Mouse (Mus musculus) forebrain, embryonic 16.5 days (tissue): ENCODE results near the gene Per2. TPM values are rescaled to one million over a fixed set of nuclear protein-coding genes. Genes with fewer than 3 reads are reported as not detected.

Experiments
- polyA plus RNA-seq: library from polyadenylated mRNA; unstranded; fragments of >200 nt; fragmentation: Nextera tagmentation; extraction: Ambion mirVana; gene quantifications from 2 replicates; pipeline ENCODE4 v1.2.1, GENCODE M21; 2015

The Per2 gene
- polyA plus RNA-seq, 1 experiment from 2014 or later: 5.6 TPM

Other genes starting within 250 kb of the Per2 start
- 67.7 and 67.9 TPM in 2 replicates for gene Ube2f, start 209.0 kb downstream of the Per2 start, polyA plus RNA-seq
- 7.6 and 9.3 TPM in 2 replicates for gene Scly, start 161.0 kb downstream of the Per2 start, polyA plus RNA-seq
- 0.08 and 0.14 TPM in 2 replicates for gene Espnl, start 137.2 kb downstream of the Per2 start, polyA plus RNA-seq
- 0.15 TPM in 1 of 2 replicates, not detected in the other for gene Klhl30, start 108.3 kb downstream of the Per2 start, polyA plus RNA-seq
- gene Erfe, start 92.9 kb downstream of the Per2 start, polyA plus RNA-seq: 0.16 and 0.62 TPM in 2 replicates
- 158 and 163 TPM in 2 replicates for gene Ilkap, start 60.5 kb downstream of the Per2 start, polyA plus RNA-seq
- 208 and 217 TPM in 2 replicates for gene Hes6, start 45.3 kb downstream of the Per2 start, polyA plus RNA-seq
- gene Traf3ip1, start 35.3 kb upstream of the Per2 start, polyA plus RNA-seq: 10.9 and 13.2 TPM in 2 replicates
- 13.7 and 14.1 TPM in 2 replicates for gene Asb1, start 81.2 kb upstream of the Per2 start, polyA plus RNA-seq